Mouse (Mus musculus) G1E-ER4 (cell line): ENCODE measurements around the gene Ralgapb. TPM values are rescaled to one million over a fixed set of nuclear protein-coding genes. Genes with fewer than 3 reads are reported as not detected.

Experiments
- GATA1 ChIP-seq: IDR thresholded peaks from one replicate; pipeline ENCODE4 v1.8.0; 2012; ENCODE audit warnings: low read length, inconsistent platforms
- polyA plus RNA-seq: library from polyadenylated mRNA; stranded (reverse); fragments of >175 nt; gene quantifications from 2 replicates; pipeline ENCODE4 v1.2.3, GENCODE M21; 2012

The Ralgapb gene
- polyA plus RNA-seq, 1 experiment = 4.0 TPM

- TF ChIP-seq GATA1 = no peak
Measured at GRCm38 (mm10) chr2:158534559-158534958, 124.9 kb downstream of the Ralgapb start.

GRCm38 (mm10) chr2:158539433-158540305, 130.0 kb downstream of the Ralgapb start:
- no peak for TF ChIP-seq GATA1

DNA sequence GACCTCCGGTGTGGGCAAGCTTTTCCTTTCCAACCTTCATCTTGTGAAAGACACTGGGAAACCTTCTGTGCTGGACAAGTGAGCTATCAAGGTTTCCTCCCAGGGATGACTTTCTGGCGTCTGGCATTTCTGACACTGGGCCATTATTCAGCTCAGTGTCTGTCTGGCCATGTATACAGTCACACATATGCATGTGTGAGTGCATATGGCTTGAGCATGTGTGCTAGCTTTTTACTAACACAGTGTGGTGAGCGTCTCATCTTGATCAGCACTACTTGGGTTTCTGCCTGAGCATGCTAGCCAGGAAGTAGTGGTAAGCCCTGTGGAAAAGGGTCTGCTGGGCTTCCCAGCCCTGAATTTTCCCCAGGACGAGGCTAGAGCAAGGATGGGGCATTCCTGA, 131.6 kb downstream of the Ralgapb start:
- no peak for TF ChIP-seq GATA1

GRCm38 (mm10) chr2:158545266-158545665, 135.6 kb downstream of the Ralgapb start:
- no peak for TF ChIP-seq GATA1

GRCm38 (mm10) chr2:158546751-158547150, 137.1 kb downstream of the Ralgapb start:
- no peak for TF ChIP-seq GATA1

Other genes starting within 250 kb of the Ralgapb start
- gene D630003M21Rik, start 180.6 kb upstream of the Ralgapb start, polyA plus RNA-seq = 0.01 TPM in 1 of 2 replicates, not detected in the other
- not detected in 2 replicates for gene Bpi, start 151.8 kb upstream of the Ralgapb start, polyA plus RNA-seq
- gene Lbp, start 103.4 kb upstream of the Ralgapb start, polyA plus RNA-seq = not detected in 2 replicates
- gene Snhg11, start 34.2 kb upstream of the Ralgapb start, polyA plus RNA-seq = not detected in 2 replicates
- gene Adig, start 92.8 kb downstream of the Ralgapb start, polyA plus RNA-seq = not detected in 2 replicates
- not detected in 2 replicates for gene Arhgap40, start 102.9 kb downstream of the Ralgapb start, polyA plus RNA-seq
- gene Slc32a1, start 200.9 kb downstream of the Ralgapb start, polyA plus RNA-seq = not detected in 2 replicates
- gene Actr5, start 215.0 kb downstream of the Ralgapb start, polyA plus RNA-seq = 17.9 and 18.9 TPM in 2 replicates